Mouse (Mus musculus) lung, postnatal 0 days (tissue): ENCODE measurements around the gene Treml1.

Experiments
- CTCF ChIP-seq: IDR thresholded peaks from 2 replicates; pipeline ENCODE4 v1.5.1; 2016; ENCODE audit warnings: antibody characterized with exemption, mild to moderate bottlenecking
- EP300 ChIP-seq: IDR thresholded peaks from 2 replicates; pipeline ENCODE4 v1.6.1; 2016; ENCODE audit warnings: antibody characterized with exemption, mild to moderate bottlenecking, control low read depth

- TF ChIP-seq CTCF, result no peak
- no peak for TF ChIP-seq EP300
Measured at GRCm38 (mm10) chr17:48323236-48323635, 36.5 kb upstream of the Treml1 start.
